In genomic region chr4:120032984-120033355, GRCm38 (mm10) we compare ENCODE assay signal across 9 mouse cellular contexts. TPM values are rescaled to one million over a fixed set of nuclear protein-coding genes. Genes with fewer than 3 reads are reported as not detected.
DNase-seq lines count a peak whose midpoint lies in the region; ATAC-seq and TF ChIP-seq lines count a peak whose summit lies in the region.
"Had no signal": no experiment of that assay in that cellular context is flagged by ENCODE, and none has a peak within 500 bp of the region (broad histone marks: within the 10 kb centered on the region; RNA-seq: fewer than 3 reads in every experiment).

No protein-coding gene starts in this region.

- no peaks in the 10 kb centered on the region for H3K9me3 ChIP-seq in lung, postnatal 0 days (ENCODE audit: low read length)
- no peaks in the 10 kb centered on the region for H3K9me3 ChIP-seq in forebrain, embryonic 11.5 days (ENCODE audit: control insufficient read depth, low read length)

- no peaks in the 10 kb centered on the region; the same call in 1 of the 2 replicates for H3K4me1 ChIP-seq in lung, postnatal 0 days (ENCODE audit: insufficient read depth, low read depth, low read length)
- peaks cover 2% of the 10 kb centered on the region; the same call in 1 of the 2 replicates for H3K4me1 ChIP-seq in forebrain, embryonic 11.5 days (replicated peaks; ENCODE audit: control insufficient read depth, insufficient read depth, low read length)

- H3K79me2 ChIP-seq in myocyte (ENCODE audit: control insufficient read depth, insufficient read depth): no peaks in the 10 kb centered on the region

- H3K9ac ChIP-seq in lung, postnatal 0 days (replicated peaks; ENCODE audit: low read depth): no peak overlapping the region
- peak overlapping the region; percentile 10 for H3K9ac ChIP-seq in forebrain, embryonic 11.5 days (ENCODE audit: low read length)

- peak overlapping the region; percentile 58 for H3K4me3 ChIP-seq in lung, postnatal 0 days (ENCODE audit: low read depth, low read length)
- peak overlapping the region; percentile 41 for H3K4me3 ChIP-seq in forebrain, embryonic 11.5 days (ENCODE audit: low read depth, low read length)
- peak overlapping the region; percentile 86 for H3K4me3 ChIP-seq in left cerebral cortex, adult 2 months
- peak overlapping the region; percentile 27 for H3K4me3 ChIP-seq in myocyte

- no peak for TF ChIP-seq CTCF in lung, postnatal 0 days (IDR thresholded peaks at IDR 0.05)
- TF ChIP-seq CTCF in left cerebral cortex, adult 2 months (IDR thresholded peaks at IDR 0.05): no peak

- H3K4me2 ChIP-seq in lung, postnatal 0 days (replicated peaks; ENCODE audit: low read depth, low read length): peak overlapping the region; percentile 91
- peak overlapping the region; percentile 82 for H3K4me2 ChIP-seq in forebrain, embryonic 11.5 days (ENCODE audit: low read depth, low read length, severe bottlenecking)
- H3K4me2 ChIP-seq in myocyte (ENCODE audit: low read depth): peak overlapping the region; percentile 98

- H3K36me3 ChIP-seq in lung, postnatal 0 days (ENCODE audit: insufficient read depth, low read length): no peaks in the 10 kb centered on the region
- no peaks in the 10 kb centered on the region for H3K36me3 ChIP-seq in forebrain, embryonic 11.5 days (ENCODE audit: control insufficient read depth, insufficient read depth, low read length)
- no peaks in the 10 kb centered on the region for H3K36me3 ChIP-seq in myocyte (ENCODE audit: control insufficient read depth, insufficient read depth)

- H3K27me3 ChIP-seq in lung, postnatal 0 days (replicated peaks; ENCODE audit: insufficient read depth, low read length): no peaks in the 10 kb centered on the region; the same call in 1 of the 2 replicates
- H3K27me3 ChIP-seq in forebrain, embryonic 11.5 days (ENCODE audit: control insufficient read depth, insufficient read depth, low read length): peaks cover 38% of the 10 kb centered on the region
- no peaks in the 10 kb centered on the region for H3K27me3 ChIP-seq in myocyte (ENCODE audit: control insufficient read depth, insufficient read depth, insufficient read length)

- intact Hi-C loops in left cerebral cortex, adult 2 months (cut with DNase I): loop anchor here (2.0 to 5.0 kb wide), 2 partner anchors 62 to 131 kb away; no protein-coding TSS in a partner anchor

- H3ac ChIP-seq in myocyte (ENCODE audit: control insufficient read depth, insufficient read length): peak overlapping the region; percentile 70

- DNase-seq in cerebellum, postnatal 36 days: peak; percentile 50 to 58
- DNase-seq in cerebellum, adult 11 months: no peak
- no peak for DNase-seq in lung, postnatal 0 days (ENCODE audit: low spot score)
- no peak for DNase-seq in lung, adult 18-20 months
- DNase-seq in forebrain, embryonic 11.5 days (ENCODE audit: low spot score): peak; percentile 54
- peak in 1 of 2 experiments; percentile 65 for DNase-seq in left cerebral cortex, adult 2 months (ENCODE audit: extremely low spot score in 1 of 2, low spot score in 2 of 2)

- H3K27ac ChIP-seq in lung, postnatal 0 days (ENCODE audit: low read length): no peak overlapping the region; the same call in 1 of the 2 replicates
- no peak overlapping the region for H3K27ac ChIP-seq in forebrain, embryonic 11.5 days (ENCODE audit: low read depth, low read length)
- peak overlapping the region; percentile 95 for H3K27ac ChIP-seq in left cerebral cortex, adult 2 months

- TF ChIP-seq POLR2A in myocyte (IDR thresholded peaks at IDR 0.05; ENCODE audit: insufficient read length, low read depth): no peak

- WGBS in lung, postnatal 0 days: under 1% methylated on average over 32 of the region's 38 CpGs
- 1% methylated on average over 38 of the region's 38 CpGs for WGBS in forebrain, embryonic 11.5 days

- no peak for ATAC-seq in lung, postnatal 0 days
- ATAC-seq in forebrain, embryonic 11.5 days (replicated peaks; ENCODE audit: low FRiP score): no peak
- ATAC-seq in erythroid progenitor cell, adult 5-6 weeks (replicated peaks; ENCODE audit: low FRiP score, poor library complexity, severe bottlenecking): no peak

- no peak for TF ChIP-seq EP300 in lung, postnatal 0 days (IDR thresholded peaks at IDR 0.05)

TF ChIP-seq in myocyte, 11 proteins besides CTCF, POLR2A, EP300 and RAD21:
- TF ChIP-seq TCF12 (IDR thresholded peaks at IDR 0.05; ENCODE audit: insufficient read depth, poor library complexity, severe bottlenecking) (no peak), SRF (IDR thresholded peaks at IDR 0.05; ENCODE audit: control insufficient read depth, insufficient read length, low read depth) (no peak), MYOD1 (IDR thresholded peaks at IDR 0.05; ENCODE audit: control insufficient read depth in 1 of 3, insufficient read length in 2 of 3, low read depth in 2 of 3) (no peak), CEBPB (IDR thresholded peaks at IDR 0.05; ENCODE audit: insufficient read depth, poor library complexity, severe bottlenecking) (no peak), MYOG (IDR thresholded peaks at IDR 0.05; ENCODE audit: control insufficient read depth in 1 of 3, insufficient read depth in 1 of 3, insufficient read length in 2 of 3, low read depth in 2 of 3) (no peak), E2F4 (IDR thresholded peaks at IDR 0.05; ENCODE audit: insufficient read depth) (no peak)

RNA-seq across cellular contexts. Expression of gene AL607142.1, which starts 31.8 kb away (rescaled TPM):
- polyA plus RNA-seq in lung, postnatal 0 days (2015; fragmentation: Nextera tagmentation; extraction: Ambion mirVana): not detected in 2 replicates
- not detected in 2 replicates for polyA plus RNA-seq in forebrain, embryonic 11.5 days (2014; fragmentation: Nextera tagmentation; extraction: Ambion mirVana)
- total RNA-seq in left cerebral cortex, adult 2 months (2021): not detected
- not detected for polyA plus RNA-seq in myocyte (2012; fragmentation: generic; extraction: Trizol)
- not detected in 2 replicates for total RNA-seq in erythroid progenitor cell, adult 5-6 weeks (2015; ENCODE audit: low replicate concordance)
- not detected in 2 replicates for total RNA-seq in erythroid progenitor cell, adult 5-6 weeks (2017; ENCODE audit: low replicate concordance)
- total RNA-seq: gastrocnemius, postnatal 36 days had no signal

Comparison
In these comparisons a context has a peak if more than half of its experiments do, and no peak if none do; other contexts are left out.
1. DNase-seq: peak in cerebellum, postnatal 36 days (2 of 2) and forebrain, embryonic 11.5 days (single experiment); none in cerebellum, adult 11 months (single experiment), lung, postnatal 0 days (single experiment) and lung, adult 18-20 months (0 of 2).
2. H3K4me3 ChIP-seq: peak in every context shown above with its lines; median percentile 86 in left cerebral cortex, adult 2 months; 58 in lung, postnatal 0 days; 41 in forebrain, embryonic 11.5 days; 27 in myocyte.
3. Peak in every context shown above with its lines, with median percentiles within 50 percentile points of each other: H3K4me2 ChIP-seq.